Mouse (Mus musculus): ENCODE measurements around the gene Sox11.

DNA sequence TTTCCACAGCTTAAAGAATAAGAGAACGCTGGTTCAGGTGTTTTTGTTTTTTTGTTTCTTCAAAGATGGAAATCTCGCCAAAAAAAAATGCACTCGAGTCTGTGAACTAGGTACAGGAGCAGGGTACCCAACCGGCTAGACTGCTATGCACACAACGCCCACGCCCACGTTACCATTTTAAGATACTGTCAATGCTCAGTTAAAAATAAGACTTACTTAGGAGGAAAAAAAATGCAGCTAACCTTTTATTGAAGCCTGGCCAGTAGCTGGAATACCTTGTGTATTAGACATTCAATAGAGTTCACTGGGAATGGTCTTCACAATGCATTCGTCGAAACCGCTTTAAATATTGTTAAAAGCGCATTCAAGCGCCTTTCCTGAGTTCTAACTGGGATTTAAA lies 4.3 kb downstream of the Sox11 start:
- no peak for TF ChIP-seq CTCF (IDR thresholded peaks at IDR 0.05; ENCODE audit: insufficient read depth, low read depth, low read length)
- no peak for TF ChIP-seq POLR2A (IDR thresholded peaks at IDR 0.05; ENCODE audit: insufficient read depth, low read depth, low read length)

Data from olfactory bulb, adult 2 months (tissue).